Mouse (Mus musculus) heart, postnatal 0 days (tissue): ENCODE measurements around the gene Slc38a2. TPM values are rescaled to one million over a fixed set of nuclear protein-coding genes. Genes with fewer than 3 reads are reported as not detected.

Experiments
- ATAC-seq: fragments of 200-750 bp; cut with Nextera tagmentation; 2 replicates; pipeline ENCODE4 v1.8.0; 2017; ENCODE audit warnings: low read depth, moderate number of reproducible peaks, moderate library complexity; ENCODE audit not compliant: insufficient read depth
- DNase-seq: peaks from one replicate; pipeline ENCODE4 v3.0.0-alpha.2; 2016; ENCODE audit warnings: low spot score
- H3K27ac ChIP-seq: fragments of 300-500 bp; sonication (generic); 2 replicates; pipeline ENCODE4 v1.5.1; 2014; ENCODE audit warnings: low read depth, mild to moderate bottlenecking
- H3K27me3 ChIP-seq: fragments of 300-500 bp; sonication (generic); 2 replicates; pipeline ENCODE4 v1.6.1; 2014; ENCODE audit warnings: low read length, mixed read lengths; ENCODE audit not compliant: control insufficient read depth, insufficient read depth
- H3K36me3 ChIP-seq: fragments of 300-500 bp; sonication (generic); replicated peaks from 2 replicates; pipeline ENCODE4 v1.6.1; 2014; ENCODE audit warnings: low read length, mixed read lengths; ENCODE audit not compliant: control insufficient read depth, insufficient read depth
- H3K4me1 ChIP-seq: fragments of 300-500 bp; sonication (generic); 2 replicates; pipeline ENCODE4 v1.6.1; 2014; ENCODE audit warnings: antibody characterized with exemption; ENCODE audit not compliant: control insufficient read depth, insufficient read depth
- H3K4me2 ChIP-seq: fragments of 300-500 bp; sonication (generic); 2 replicates; pipeline ENCODE4 v1.6.1; 2014; ENCODE audit warnings: low read depth, mild to moderate bottlenecking, low read length, moderate library complexity
- H3K4me3 ChIP-seq: fragments of 300-500 bp; sonication (generic); 2 replicates; pipeline ENCODE4 v1.5.1; 2014; ENCODE audit warnings: low read depth, low read length
- H3K9ac ChIP-seq: fragments of 300-500 bp; sonication (generic); replicated peaks from 2 replicates; pipeline ENCODE4 v1.6.1; 2014; ENCODE audit warnings: low read depth, low read length, mixed read lengths
- H3K9me3 ChIP-seq: fragments of 300-500 bp; sonication (generic); replicated peaks from 2 replicates; pipeline ENCODE4 v1.6.1; 2016; ENCODE audit warnings: low read length; ENCODE audit not compliant: control insufficient read depth
- CTCF ChIP-seq: IDR thresholded peaks from 2 replicates; pipeline ENCODE4 v1.5.1; 2016; ENCODE audit warnings: antibody characterized with exemption, control low read depth, low read depth
- EP300 ChIP-seq: IDR thresholded peaks from 2 replicates; pipeline ENCODE4 v1.6.1; 2016; ENCODE audit warnings: antibody characterized with exemption, low read depth
- WGBS: fragments of 180-500 bp; shearing (Covaris S2); extraction: QIAGEN DNeasy Blood & Tissue Kit; methylation state at CpG from one replicate; pipeline ENCODE4 v1.1.7; 2014; 5-methylcytosine and 5-hydroxymethylcytosine counted together
- polyA plus RNA-seq: library from polyadenylated mRNA; unstranded; fragments of >200 nt; fragmentation: Nextera tagmentation; extraction: Ambion mirVana; gene quantifications from 2 replicates; pipeline ENCODE4 v1.2.1, GENCODE M21; 2015
- total RNA-seq: library from RNA; depleted of rRNA; stranded (reverse); fragments of >200 nt; gene quantifications from 2 replicates; pipeline ENCODE4 v1.2.3, GENCODE M21; 2014; ENCODE audit warnings: low replicate concordance

The Slc38a2 gene
- total and polyA plus RNA-seq, 2 experiments from 2014 or later, result 144 to 225 TPM

GRCm38 (mm10) chr15:96688784-96689318 lies 10.7 kb downstream of the Slc38a2 start:
- TF ChIP-seq EP300, result no peak
- TF ChIP-seq CTCF, result no peak
- Histone ChIP-seq H3K4me1 (peaks cover 4% of the 10 kb centered on the region; the same call in 1 of the 2 replicates), H3K9me3 (no peaks in the 10 kb centered on the region), H3K36me3 (peaks cover 60% of the 10 kb centered on the region), H3K9ac (no peak overlapping the region), H3K4me3 (no peak overlapping the region), H3K27ac (no peak overlapping the region), H3K27me3 (no peaks in the 10 kb centered on the region), H3K4me2 (no peak overlapping the region)
- ATAC-seq (no peak), DNase-seq (no peak)
- WGBS, result 83% methylated on average over 12 of the region's 12 CpGs

- H3K4me1 ChIP-seq, result peaks cover 4% of the 10 kb centered on the region; the same call in 1 of the 2 replicates
- H3K9me3 ChIP-seq, result no peaks in the 10 kb centered on the region
- no peak overlapping the region for H3K4me3 ChIP-seq
- H3K9ac ChIP-seq, result no peak overlapping the region
- no peak overlapping the region for H3K4me2 ChIP-seq
- no peaks in the 10 kb centered on the region for H3K27me3 ChIP-seq
- no peak for ATAC-seq
- no peak for DNase-seq
- TF ChIP-seq CTCF, result no peak
- no peak for TF ChIP-seq EP300
- no peak overlapping the region for H3K27ac ChIP-seq
- peaks cover 51% of the 10 kb centered on the region for H3K36me3 ChIP-seq
- 73% methylated on average over 6 of the region's 6 CpGs for WGBS
Measured at GRCm38 (mm10) chr15:96688036-96688435, 11.5 kb downstream of the Slc38a2 start.

- Histone ChIP-seq H3K9ac (no peak overlapping the region), H3K9me3 (no peaks in the 10 kb centered on the region), H3K27me3 (no peaks in the 10 kb centered on the region), H3K4me1 (peaks cover 4% of the 10 kb centered on the region; the same call in 1 of the 2 replicates), H3K36me3 (peaks cover 45% of the 10 kb centered on the region), H3K27ac (no peak overlapping the region), H3K4me2 (no peak overlapping the region), H3K4me3 (no peak overlapping the region)
- TF ChIP-seq EP300, result no peak
- no peak for TF ChIP-seq CTCF
- ATAC-seq (no peak), DNase-seq (no peak)
- 64% methylated on average over 1 of the region's 1 CpGs for WGBS
Measured at GRCm38 (mm10) chr15:96687366-96687765, 12.2 kb downstream of the Slc38a2 start.

GRCm38 (mm10) chr15:96686201-96687159 lies 13.1 kb downstream of the Slc38a2 start:
- Histone ChIP-seq H3K4me3 (no peak overlapping the region), H3K9ac (no peak overlapping the region), H3K27ac (peak overlapping the region; percentile 44), H3K9me3 (no peaks in the 10 kb centered on the region), H3K27me3 (no peaks in the 10 kb centered on the region), H3K4me2 (no peak overlapping the region), H3K4me1 (peaks cover 4% of the 10 kb centered on the region; the same call in 1 of the 2 replicates), H3K36me3 (peaks cover 36% of the 10 kb centered on the region)
- TF ChIP-seq CTCF (no peak), EP300 (0 out of 2 replicates have a peak, but pooled peaks have one; percentile 39)
- ATAC-seq (peak; percentile 31; the same call in 1 of the 2 replicates), DNase-seq (no peak)
- WGBS, result 58% methylated on average over 9 of the region's 9 CpGs

GRCm38 (mm10) chr15:96685273-96685672 lies 14.3 kb downstream of the Slc38a2 start:
- H3K4me3 ChIP-seq, result no peak overlapping the region
- H3K9me3 ChIP-seq, result no peaks in the 10 kb centered on the region
- H3K9ac ChIP-seq, result no peak overlapping the region
- no peaks in the 10 kb centered on the region for H3K27me3 ChIP-seq
- peak overlapping the region; percentile 44; the same call in 1 of the 2 replicates for H3K27ac ChIP-seq
- ATAC-seq (no peak), DNase-seq (no peak)
- H3K4me2 ChIP-seq, result no peak overlapping the region
- peaks cover 4% of the 10 kb centered on the region; the same call in 1 of the 2 replicates for H3K4me1 ChIP-seq
- peaks cover 24% of the 10 kb centered on the region for H3K36me3 ChIP-seq
- WGBS, result 67% methylated on average over 6 of the region's 6 CpGs
- TF ChIP-seq EP300 (no peak), CTCF (no peak)
